Mouse (Mus musculus): Measurements from ENCODE around the gene Esrrg.

DNA sequence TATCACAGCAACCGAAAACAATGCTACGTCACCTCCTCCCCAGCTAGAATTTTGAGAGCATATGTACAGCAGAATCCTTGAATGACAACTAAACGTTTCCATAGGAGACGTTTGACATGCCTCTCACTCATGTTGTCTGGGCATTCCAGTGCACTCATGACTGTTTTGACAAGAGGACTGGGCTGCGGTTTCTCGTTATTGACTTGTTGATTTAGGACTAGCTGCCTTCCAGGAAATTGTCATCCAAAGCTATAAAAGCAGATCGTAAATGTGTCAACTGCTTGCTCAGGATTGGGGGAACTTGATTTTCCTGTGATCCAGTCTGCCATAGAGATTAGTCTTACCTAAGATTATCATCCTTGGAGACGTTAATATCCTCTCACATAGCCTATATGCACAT lies 245.6 kb downstream of the Esrrg start:
- TF ChIP-seq CTCF (IDR thresholded peaks at IDR 0.05; ENCODE audit: extremely low read depth, insufficient read depth, low read length): no peak
- TF ChIP-seq POLR2A (IDR thresholded peaks at IDR 0.05; ENCODE audit: extremely low read depth, insufficient read depth, low read length): no peak
